Mouse (Mus musculus): ENCODE measurements around the gene Acer3. TPM values are rescaled to one million over a fixed set of nuclear protein-coding genes. Genes with fewer than 3 reads are reported as not detected.

Acer3 gene
- total and polyA plus RNA-seq, 2 experiments from 2014 or later, result 18.1 to 26.8 TPM

GRCm38 (mm10) chr7:98349096-98349495 lies 28.1 kb upstream of the Acer3 start:
- H3K36me3 ChIP-seq (ENCODE audit: insufficient read depth, low read length), result peaks cover 18% of the 10 kb centered on the region; the same call in 1 of the 2 replicates
- ATAC-seq, result peak; percentile 52
- WGBS, result 30% methylated on average over 5 of the region's 5 CpGs

GRCm38 (mm10) chr7:98348043-98348442 lies 27.0 kb upstream of the Acer3 start:
- peak; percentile 81 for TF ChIP-seq CTCF (IDR thresholded peaks at IDR 0.05; ENCODE audit: low read depth)
- Histone ChIP-seq H3K4me1 (ENCODE audit: insufficient read depth, low read length) (no peaks in the 10 kb centered on the region), H3K9me3 (ENCODE audit: low read length) (no peaks in the 10 kb centered on the region), H3K27me3 (ENCODE audit: insufficient read depth, low read length) (no peaks in the 10 kb centered on the region), H3K9ac (replicated peaks; ENCODE audit: low read length) (no peak overlapping the region), H3K4me2 (ENCODE audit: low read depth, low read length) (no peak overlapping the region), H3K27ac (no peak overlapping the region), H3K4me3 (ENCODE audit: low read length) (no peak overlapping the region), H3K36me3 (ENCODE audit: insufficient read depth, low read length) (peaks cover 18% of the 10 kb centered on the region; the same call in 1 of the 2 replicates)
- peak; percentile 82 for DNase-seq (ENCODE audit: low spot score)
- no peak for ATAC-seq
- 62% methylated on average over 7 of the region's 7 CpGs for WGBS

More at GRCm38 (mm10) chr7:98349096-98349495, 28.1 kb upstream of the Acer3 start:
- peak; percentile 83 for DNase-seq (ENCODE audit: low spot score)
- H3K4me3 ChIP-seq (ENCODE audit: low read length), result no peak overlapping the region
- H3K4me1 ChIP-seq (ENCODE audit: insufficient read depth, low read length), result peaks cover 5% of the 10 kb centered on the region; the same call in 1 of the 2 replicates
- H3K4me2 ChIP-seq (ENCODE audit: low read depth, low read length), result no peak overlapping the region
- no peaks in the 10 kb centered on the region for H3K9me3 ChIP-seq (ENCODE audit: low read length)
- TF ChIP-seq CTCF (IDR thresholded peaks at IDR 0.05; ENCODE audit: low read depth), result peak; percentile 96
- no peaks in the 10 kb centered on the region for H3K27me3 ChIP-seq (ENCODE audit: insufficient read depth, low read length)
- no peak overlapping the region for H3K27ac ChIP-seq
- H3K9ac ChIP-seq (replicated peaks; ENCODE audit: low read length), result no peak overlapping the region

- H3K4me2 ChIP-seq (ENCODE audit: low read depth, low read length), result no peak overlapping the region
- H3K9ac ChIP-seq (replicated peaks; ENCODE audit: low read length), result no peak overlapping the region
- WGBS, result 87% methylated on average over 5 of the region's 5 CpGs
- H3K36me3 ChIP-seq (ENCODE audit: insufficient read depth, low read length), result peaks cover 17% of the 10 kb centered on the region; the same call in 1 of the 2 replicates
- H3K4me3 ChIP-seq (ENCODE audit: low read length), result no peak overlapping the region
- no peak overlapping the region for H3K27ac ChIP-seq
- no peaks in the 10 kb centered on the region for H3K9me3 ChIP-seq (ENCODE audit: low read length)
- TF ChIP-seq CTCF (IDR thresholded peaks at IDR 0.05; ENCODE audit: low read depth), result no peak
- DNase-seq (ENCODE audit: low spot score), result no peak
- H3K4me1 ChIP-seq (ENCODE audit: insufficient read depth, low read length), result no peaks in the 10 kb centered on the region
- no peak for ATAC-seq
- peaks cover 3% of the 10 kb centered on the region; the same call in 1 of the 2 replicates for H3K27me3 ChIP-seq (ENCODE audit: insufficient read depth, low read length)
Observed at GRCm38 (mm10) chr7:98347471-98347870, 26.5 kb upstream of the Acer3 start.

GRCm38 (mm10) chr7:98345036-98345435 lies 24.0 kb upstream of the Acer3 start:
- no peak overlapping the region for H3K9ac ChIP-seq (replicated peaks; ENCODE audit: low read length)
- H3K4me3 ChIP-seq (ENCODE audit: low read length), result no peak overlapping the region
- no peak overlapping the region for H3K4me2 ChIP-seq (ENCODE audit: low read depth, low read length)
- no peaks in the 10 kb centered on the region for H3K4me1 ChIP-seq (ENCODE audit: insufficient read depth, low read length)
- H3K36me3 ChIP-seq (ENCODE audit: insufficient read depth, low read length), result no peaks in the 10 kb centered on the region
- no peaks in the 10 kb centered on the region for H3K9me3 ChIP-seq (ENCODE audit: low read length)
- DNase-seq (ENCODE audit: low spot score), result no peak
- WGBS, result 38% methylated on average over 6 of the region's 6 CpGs
- H3K27ac ChIP-seq, result no peak overlapping the region
- ATAC-seq, result peak; percentile 46
- peaks cover 6% of the 10 kb centered on the region; the same call in 1 of the 2 replicates for H3K27me3 ChIP-seq (ENCODE audit: insufficient read depth, low read length)
- no peak for TF ChIP-seq CTCF (IDR thresholded peaks at IDR 0.05; ENCODE audit: low read depth)

- no peaks in the 10 kb centered on the region for H3K9me3 ChIP-seq (ENCODE audit: low read length)
- H3K4me2 ChIP-seq (ENCODE audit: low read depth, low read length), result no peak overlapping the region
- H3K9ac ChIP-seq (replicated peaks; ENCODE audit: low read length), result no peak overlapping the region
- H3K27ac ChIP-seq, result no peak overlapping the region
- ATAC-seq, result 0 out of 2 replicates have a peak, but pooled peaks have one; percentile 6
- no peaks in the 10 kb centered on the region for H3K36me3 ChIP-seq (ENCODE audit: insufficient read depth, low read length)
- H3K27me3 ChIP-seq (ENCODE audit: insufficient read depth, low read length), result peaks cover 6% of the 10 kb centered on the region; the same call in 1 of the 2 replicates
- no peaks in the 10 kb centered on the region for H3K4me1 ChIP-seq (ENCODE audit: insufficient read depth, low read length)
- no peak overlapping the region for H3K4me3 ChIP-seq (ENCODE audit: low read length)
- 24% methylated on average over 3 of the region's 3 CpGs for WGBS
- DNase-seq (ENCODE audit: low spot score), result no peak
- TF ChIP-seq CTCF (IDR thresholded peaks at IDR 0.05; ENCODE audit: low read depth), result peak; percentile 67
Observed at GRCm38 (mm10) chr7:98344361-98344760, 23.4 kb upstream of the Acer3 start.

GRCm38 (mm10) chr7:98342249-98342648 lies 21.2 kb upstream of the Acer3 start:
- TF ChIP-seq CTCF (IDR thresholded peaks at IDR 0.05; ENCODE audit: low read depth), result no peak
- Histone ChIP-seq H3K27me3 (ENCODE audit: insufficient read depth, low read length) (peaks cover 6% of the 10 kb centered on the region; the same call in 1 of the 2 replicates), H3K4me2 (ENCODE audit: low read depth, low read length) (no peak overlapping the region), H3K4me3 (ENCODE audit: low read length) (no peak overlapping the region), H3K9me3 (ENCODE audit: low read length) (no peaks in the 10 kb centered on the region), H3K27ac (no peak overlapping the region), H3K9ac (replicated peaks; ENCODE audit: low read length) (no peak overlapping the region), H3K36me3 (ENCODE audit: insufficient read depth, low read length) (no peaks in the 10 kb centered on the region), H3K4me1 (ENCODE audit: insufficient read depth, low read length) (no peaks in the 10 kb centered on the region)
- ATAC-seq (no peak), DNase-seq (ENCODE audit: low spot score) (no peak)
- WGBS, result 62% methylated on average over 3 of the region's 3 CpGs

GRCm38 (mm10) chr7:98341475-98341874 lies 20.5 kb upstream of the Acer3 start:
- Histone ChIP-seq H3K9ac (replicated peaks; ENCODE audit: low read length) (0 out of 2 replicates have a peak overlapping the region, but pooled peaks have one; percentile 22), H3K27me3 (ENCODE audit: insufficient read depth, low read length) (peaks cover 6% of the 10 kb centered on the region; the same call in 1 of the 2 replicates), H3K4me3 (ENCODE audit: low read length) (peak overlapping the region; percentile 26), H3K9me3 (ENCODE audit: low read length) (no peaks in the 10 kb centered on the region), H3K36me3 (ENCODE audit: insufficient read depth, low read length) (no peaks in the 10 kb centered on the region), H3K27ac (no peak overlapping the region), H3K4me1 (ENCODE audit: insufficient read depth, low read length) (no peaks in the 10 kb centered on the region), H3K4me2 (ENCODE audit: low read depth, low read length) (peak overlapping the region; percentile 60)
- ATAC-seq, result peak; percentile 80
- peak; percentile 89 for TF ChIP-seq CTCF (IDR thresholded peaks at IDR 0.05; ENCODE audit: low read depth)
- peak; percentile 94 for DNase-seq (ENCODE audit: low spot score)
- WGBS, result 3% methylated on average over 13 of the region's 13 CpGs

All from hindbrain, postnatal 0 days (tissue).